Mouse (Mus musculus) adrenal gland, adult (tissue): ENCODE results near the gene Smad3.

ENCODE experiments used
- DNase-seq, 2 experiments: peaks; one replicate each; pipeline ENCODE4 v3.0.0; 2022 to 2023; ENCODE audit warnings: low spot score in 1 of 2; ENCODE audit not compliant: inconsistent age in 2 of 2

Smad3 gene

DNA sequence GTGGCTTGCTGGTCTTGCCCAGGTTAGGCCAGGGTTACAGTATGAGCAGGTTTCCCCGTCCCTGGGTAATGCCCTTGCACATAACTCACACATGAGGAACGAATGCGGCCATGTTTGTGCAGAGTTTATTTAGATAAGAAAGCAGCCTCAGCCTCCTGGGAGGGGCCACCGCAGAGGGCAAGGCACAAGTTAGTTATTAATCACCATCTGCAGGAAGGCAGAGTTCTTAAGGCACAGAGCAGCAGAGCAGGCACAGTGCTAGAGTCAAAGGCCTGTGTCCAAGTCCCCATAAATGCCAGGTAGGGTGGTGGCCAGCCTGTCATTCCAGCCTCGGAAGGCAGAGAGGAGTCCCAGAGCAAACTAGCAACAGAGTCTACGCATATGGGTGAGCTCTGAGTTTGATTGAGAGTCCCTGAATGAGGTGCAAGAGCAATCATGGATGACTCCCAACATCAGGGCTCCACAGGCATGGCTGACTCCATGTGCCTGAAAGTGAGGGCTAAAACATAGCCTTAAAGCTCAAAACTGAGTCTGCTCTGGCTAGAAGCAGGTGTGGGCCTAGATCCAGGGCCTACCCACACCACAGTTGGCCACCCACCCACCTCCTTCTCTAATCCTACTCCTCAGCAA, 17.2 kb upstream of the Smad3 start:
- DNase-seq, result no peak

DNA sequence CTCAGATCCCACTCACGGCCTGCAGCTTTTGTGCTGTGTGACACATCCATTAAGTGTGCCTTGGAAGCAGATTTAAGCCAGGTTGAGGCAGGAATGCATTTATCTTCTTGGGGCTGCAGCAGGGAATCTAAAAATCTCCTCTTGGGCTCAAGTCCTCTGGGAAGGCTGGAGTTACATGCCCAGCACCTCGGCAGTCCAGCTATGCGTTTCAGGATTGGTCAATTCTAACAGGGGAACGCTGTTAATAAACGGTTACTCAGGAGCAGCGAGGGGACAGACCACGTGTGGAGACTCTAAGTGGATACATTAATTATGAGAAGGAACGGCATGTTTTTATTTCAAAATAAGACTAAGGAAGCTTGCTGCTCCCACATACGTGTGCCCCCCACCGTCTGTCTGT, 14.7 kb upstream of the Smad3 start:
- DNase-seq, result peak in 1 of 2 experiments; percentile 19

DNA sequence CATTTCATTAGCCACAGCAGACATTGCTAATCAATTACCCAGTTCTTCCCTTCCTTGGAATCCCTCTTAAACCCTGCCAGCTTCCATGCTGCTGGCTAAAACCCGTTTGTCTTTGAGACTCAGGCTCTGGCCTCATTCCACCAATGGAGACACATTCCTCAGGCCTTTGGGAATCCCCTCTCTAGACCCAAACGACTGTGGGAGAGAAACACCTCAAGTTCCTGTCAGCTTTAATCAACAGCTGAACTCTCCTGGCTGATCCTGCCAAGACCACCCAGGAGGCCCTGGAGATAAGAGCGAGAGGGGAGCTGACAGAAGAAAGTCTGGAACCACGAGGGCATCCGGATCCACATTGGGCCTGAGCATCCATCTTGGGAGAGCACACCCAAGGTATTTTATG, 13.9 kb upstream of the Smad3 start:
- peak in 1 of 2 experiments; percentile 17 for DNase-seq

DNA sequence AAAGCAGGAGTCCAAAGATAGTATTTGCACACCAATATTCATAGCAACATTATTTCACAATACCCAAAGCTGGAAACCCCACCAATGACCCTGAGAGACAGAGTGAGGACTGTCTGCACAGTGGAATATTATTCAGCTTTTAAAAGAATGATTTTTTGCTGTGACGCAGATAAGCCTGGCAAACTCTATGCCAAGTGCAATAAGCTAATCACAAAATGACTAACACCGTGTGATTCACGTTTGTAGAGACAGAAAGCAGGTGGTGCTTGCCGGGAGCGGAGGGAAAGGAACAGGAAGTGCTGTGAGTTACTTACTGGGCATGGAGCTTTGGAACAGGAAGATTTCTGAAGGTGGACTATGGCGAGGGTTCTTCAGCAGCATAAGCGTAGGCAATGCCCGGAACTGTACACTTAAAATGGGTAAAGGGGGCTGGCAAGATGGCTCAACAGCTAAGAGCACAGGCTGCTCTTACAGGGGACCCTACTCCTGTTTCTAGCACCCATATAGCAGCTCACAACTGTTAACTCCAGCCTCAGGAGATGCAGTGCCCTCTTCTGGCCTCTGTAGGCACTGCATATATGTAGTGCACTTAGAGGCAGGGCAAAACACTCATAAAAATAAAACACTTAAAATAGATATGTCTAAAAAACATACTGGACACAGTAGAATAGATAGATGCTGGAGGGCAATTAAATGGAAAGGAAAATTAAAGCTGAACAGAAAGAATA, 3.7 kb upstream of the Smad3 start:
- DNase-seq, result peak; percentile 59 to 72

DNA sequence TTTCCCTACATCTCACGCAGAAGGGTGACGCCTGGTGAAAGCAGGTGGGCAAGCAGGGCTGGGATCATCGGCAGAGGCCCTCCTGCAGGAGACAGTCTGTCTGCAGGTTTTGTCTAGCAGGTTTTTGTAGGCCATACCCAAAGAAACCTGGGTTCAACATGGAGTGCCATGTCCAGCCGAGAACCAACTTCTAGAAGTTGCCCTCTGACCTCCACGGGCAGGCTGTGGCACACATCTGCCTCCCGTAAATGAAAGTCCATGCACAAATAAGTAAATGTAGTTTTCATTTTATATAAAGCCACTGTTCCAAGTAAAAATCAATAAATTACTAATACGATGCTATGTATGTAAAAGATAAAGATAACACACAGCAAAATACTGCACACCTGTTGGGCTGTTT, 3.0 kb upstream of the Smad3 start:
- peak in 1 of 2 experiments; percentile 22 for DNase-seq

DNA sequence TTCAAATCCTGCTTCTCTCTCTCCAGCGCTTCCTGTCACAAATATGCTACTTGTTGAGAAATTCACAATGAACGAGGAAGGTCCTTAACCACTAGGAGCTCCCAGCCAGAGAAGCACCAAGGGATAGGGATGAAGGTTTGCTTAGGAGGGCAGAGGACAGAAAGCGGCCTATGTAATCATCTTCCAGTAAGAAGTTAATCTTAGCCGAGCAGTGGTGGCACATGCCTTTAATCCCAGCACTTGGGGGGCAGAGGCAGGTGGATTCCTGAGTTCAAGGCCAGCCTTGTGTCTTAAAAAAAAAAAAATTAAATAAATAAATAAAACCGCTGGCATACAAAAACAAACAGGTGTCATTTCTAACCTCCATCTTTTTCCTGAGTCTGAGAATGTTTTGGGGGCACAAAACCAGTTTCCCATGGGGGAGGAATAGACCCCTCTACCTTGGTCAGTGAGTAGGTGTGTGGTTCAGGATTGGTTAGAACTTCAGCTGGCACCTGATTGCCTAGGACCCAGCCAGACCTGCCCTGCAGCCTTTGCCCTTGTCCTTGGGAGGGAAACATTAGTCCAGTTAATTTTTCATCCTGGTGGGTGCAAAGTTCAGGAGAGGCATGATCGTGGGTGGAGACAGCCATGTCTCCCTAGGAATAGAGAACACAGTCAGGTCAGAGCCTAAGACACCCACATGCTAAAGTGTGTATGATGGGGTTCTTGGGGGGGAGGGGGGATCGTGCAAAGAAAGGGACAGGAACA, 2.4 kb upstream of the Smad3 start:
- peak in 1 of 2 experiments; percentile 28 for DNase-seq

DNA sequence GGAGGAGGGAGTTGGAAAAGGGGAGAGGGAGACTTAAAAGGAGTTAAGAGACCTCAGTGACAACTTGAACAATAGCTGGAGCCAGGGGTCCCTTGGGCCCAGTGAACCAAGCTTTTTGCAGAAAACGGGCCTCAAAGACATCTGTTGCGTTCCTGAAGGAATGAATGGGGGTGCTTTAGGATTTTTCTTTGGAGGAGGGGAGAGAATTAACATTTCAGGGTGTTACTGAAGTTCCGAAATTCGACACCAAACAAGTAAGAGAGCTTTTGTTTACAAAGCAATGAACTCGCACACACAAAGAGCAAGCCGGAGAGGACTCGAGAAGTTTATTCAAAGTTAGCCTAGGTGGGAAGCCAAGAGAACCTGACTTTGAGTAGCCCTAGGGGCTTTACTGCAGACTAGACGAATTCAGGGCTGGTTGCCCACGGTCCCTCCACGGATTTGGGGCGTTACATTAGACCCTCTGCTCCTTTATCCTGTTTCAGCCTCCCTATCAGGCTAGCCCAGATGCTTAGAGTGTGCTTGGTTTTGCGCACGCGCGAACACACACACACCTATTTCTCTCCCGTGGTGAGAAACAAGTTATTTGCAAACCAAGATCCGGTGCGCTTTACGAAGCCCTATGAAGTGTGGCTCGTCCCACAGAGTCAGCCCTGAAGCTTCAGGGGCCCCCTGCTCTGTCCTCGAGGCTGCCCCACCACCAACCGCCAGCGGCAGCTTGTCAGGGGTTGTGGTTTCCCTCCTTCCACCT, 1.0 kb upstream of the Smad3 start:
- DNase-seq, result peak; percentile 43 to 75

DNA sequence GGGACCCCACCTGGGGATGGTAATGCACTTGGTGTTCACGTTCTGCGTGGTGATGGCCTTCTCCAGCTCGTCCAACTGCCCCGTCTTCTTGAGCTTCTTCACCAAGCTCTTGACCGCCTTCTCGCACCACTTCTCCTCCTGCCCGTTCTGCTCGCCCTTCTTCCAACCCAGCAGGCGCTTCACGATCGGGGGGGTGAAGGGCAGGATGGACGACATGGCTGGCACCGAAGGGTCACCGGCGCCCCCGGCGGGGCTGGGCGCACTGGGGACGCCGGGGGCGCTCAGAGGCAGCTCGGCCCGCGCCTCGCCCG, 377 bp downstream of the Smad3 start:
- DNase-seq, result no peak

DNA sequence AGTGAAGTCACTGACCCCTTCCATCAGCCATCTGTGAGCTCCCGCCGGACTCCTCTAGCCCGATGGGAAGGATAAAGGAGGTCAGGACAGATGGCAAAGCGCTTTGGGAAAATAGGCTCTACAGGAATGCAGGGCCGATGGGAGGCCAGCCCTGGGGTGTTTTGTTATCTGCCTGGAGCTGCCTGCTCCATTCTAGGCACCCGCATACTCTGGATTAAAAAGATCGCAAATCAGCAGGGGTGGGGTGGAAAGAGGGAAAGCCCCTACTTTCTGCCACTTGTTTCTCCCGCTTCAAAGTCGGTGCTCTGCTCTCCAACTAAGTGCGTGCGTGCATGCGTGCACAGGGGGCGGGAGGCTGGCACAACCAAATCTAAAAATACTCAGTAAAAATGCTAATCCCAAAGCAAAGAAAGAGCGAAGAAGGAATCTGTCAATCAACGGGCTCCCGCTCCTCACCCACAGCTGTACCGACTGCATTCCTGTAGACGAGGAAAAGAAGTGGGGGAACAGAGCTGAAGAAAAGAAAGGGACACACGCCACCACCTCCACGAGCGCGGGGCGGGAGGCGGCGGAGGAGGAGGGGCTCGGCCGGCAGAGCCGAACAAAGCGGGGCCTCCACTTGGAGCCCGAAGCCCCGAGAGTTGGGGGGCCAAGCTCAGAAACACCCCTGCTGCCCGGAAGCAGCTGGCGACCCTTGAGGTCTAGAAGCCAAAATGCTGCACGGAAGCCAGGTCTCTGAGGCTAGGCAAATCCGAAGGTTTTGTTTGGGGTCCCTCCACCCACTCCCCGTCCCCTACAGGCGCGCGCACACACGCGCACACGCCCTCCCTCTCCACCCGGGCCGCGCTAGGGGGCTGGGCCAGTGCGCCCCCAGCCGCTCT, 973 bp downstream of the Smad3 start:
- DNase-seq, result peak; percentile 59 to 85

DNA sequence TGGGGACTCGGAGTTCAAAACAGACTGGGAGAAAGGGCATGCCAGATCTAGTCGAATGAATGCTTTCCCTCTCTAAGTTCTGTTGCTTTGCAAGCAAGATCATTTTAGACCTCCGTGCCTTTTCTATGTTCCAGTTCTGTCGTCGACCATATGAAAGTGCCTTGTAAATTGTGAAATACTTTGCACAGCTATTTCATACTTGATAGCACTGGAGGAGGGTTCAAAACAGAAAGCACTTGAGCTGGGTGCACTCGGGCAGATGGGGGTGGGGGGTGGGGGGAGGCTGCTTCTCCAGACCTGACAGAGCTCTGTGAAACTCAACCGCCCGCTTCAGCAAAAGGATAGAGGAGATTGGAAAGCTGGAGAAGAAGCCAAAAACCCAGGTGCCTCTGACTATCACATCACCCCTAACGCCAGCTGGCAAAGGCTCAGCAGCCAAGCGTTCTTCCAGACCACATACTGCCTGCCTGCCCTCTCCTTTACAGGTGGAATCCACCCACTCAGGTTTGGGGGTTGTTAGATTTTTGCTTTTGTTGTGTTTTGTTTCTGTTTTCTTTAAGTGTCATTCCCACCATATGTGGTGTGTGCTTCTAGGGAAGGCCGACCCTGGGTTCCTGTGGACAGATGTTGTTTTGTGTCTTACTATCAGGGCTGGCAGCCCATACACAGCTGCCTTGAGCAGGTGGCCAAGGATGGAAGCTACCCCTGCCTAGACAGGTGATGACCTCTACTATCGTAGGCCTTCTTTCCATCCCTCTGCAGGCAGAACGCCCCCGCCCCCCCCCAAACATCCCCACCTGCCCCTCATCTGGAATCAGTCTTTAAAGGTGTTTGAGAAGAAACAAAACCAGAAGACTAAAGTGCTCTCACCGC, 1.9 kb downstream of the Smad3 start:
- DNase-seq, result peak in 1 of 2 experiments; percentile 56

DNA sequence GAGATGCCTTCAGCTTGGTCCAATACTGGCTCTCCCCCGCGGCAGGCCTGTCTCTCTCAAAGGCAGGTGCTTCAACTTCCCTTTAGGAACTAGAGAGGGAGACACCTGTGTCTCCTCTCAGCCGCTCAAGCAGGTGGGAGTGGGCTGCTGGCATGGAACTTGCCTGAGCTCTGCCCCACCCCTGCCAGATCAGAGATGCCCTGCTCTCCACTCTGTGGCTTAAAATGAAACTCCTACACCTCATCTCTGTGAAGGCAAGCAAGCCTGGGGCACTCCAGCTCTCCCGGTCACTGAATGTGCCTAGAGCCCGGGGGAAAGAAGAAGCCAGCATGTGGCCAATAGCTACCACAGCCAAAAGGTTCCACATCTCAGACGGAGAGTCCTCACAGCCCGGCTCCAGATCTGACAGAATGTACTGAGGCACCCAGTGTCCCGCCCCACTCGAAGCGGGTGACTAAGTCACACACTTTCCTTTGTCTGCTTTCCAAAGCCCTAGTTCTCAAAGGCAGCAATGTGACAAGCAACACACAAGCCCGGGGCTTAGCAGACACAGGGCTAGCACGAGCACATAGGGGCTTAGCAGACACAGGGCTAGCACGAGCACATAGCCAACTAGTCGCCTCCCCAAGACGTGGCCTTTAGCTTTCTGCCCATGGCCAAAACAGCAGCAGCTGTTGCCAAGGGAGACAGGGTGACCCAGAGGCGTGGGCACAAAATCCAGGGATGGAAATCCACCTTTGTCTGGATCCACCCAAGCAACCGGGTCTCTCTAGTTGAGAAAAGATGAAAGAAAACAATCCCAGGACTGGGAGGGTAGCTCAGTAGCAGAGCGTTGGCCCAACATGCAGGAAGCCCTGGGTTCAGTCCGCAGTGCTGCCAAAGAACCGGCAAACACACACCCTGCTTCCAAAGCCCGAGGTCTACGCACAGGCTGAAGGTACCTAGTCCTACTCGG, 3.0 kb downstream of the Smad3 start:
- peak; percentile 60 to 85 for DNase-seq

DNA sequence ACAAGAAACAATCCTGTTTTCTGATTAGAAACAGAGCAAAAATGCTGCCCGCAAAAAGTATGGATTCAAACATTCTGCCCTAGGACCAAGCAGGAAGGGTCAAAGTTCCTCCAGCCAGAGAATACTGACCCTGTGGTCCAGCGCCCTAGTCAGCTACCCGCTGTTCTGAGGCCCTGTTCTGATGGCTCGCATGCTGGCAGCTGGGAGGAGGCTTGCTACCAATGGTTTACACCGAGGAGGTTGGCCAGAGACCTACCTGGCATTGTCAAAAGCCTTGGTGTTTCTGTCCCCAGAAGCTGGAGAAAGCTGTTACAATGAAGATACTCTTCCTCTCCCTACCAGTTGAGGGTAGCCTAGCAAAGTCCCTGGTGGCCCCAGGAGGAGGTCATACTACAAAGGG, 3.8 kb downstream of the Smad3 start:
- peak in 1 of 2 experiments; percentile 35 for DNase-seq

DNA sequence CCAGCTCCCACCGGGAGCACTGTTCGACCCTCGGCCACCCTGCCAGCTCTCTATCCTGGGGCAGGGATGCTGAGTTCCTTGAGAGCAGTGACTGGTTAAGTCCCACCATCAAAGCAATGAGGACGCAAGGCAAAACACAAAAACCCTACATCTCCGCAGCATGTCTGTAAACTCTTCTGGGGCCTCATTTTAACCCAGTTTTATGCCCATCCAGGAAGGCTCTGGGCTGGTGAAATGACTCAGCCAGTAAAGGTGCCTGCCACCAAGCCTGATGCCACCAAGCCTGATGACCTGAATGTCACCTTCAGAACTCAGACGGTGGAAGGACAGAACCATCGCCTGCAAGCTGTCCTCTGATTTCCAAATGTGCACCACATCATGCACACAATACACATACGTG, 4.4 kb downstream of the Smad3 start:
- DNase-seq, result no peak

DNA sequence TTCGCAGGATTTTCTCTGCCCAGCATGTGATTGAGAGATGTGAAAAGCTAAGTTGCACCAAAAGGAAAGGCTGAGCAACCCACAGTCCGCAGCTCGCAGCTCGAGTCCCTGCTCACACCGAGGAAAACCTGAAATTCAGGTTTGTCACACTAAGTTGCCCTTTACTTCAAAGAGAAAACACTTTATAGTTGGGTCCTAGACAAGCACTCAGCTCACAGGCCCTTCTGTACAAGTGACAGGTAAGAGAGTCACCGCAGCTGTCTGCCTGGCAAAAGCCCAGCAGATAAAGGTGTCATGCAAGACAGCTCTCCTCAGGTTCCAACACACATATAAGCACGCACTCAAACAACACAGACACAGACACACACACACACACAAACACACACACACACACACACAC, 5.2 kb downstream of the Smad3 start:
- peak in 1 of 2 experiments; percentile 15 for DNase-seq

DNA sequence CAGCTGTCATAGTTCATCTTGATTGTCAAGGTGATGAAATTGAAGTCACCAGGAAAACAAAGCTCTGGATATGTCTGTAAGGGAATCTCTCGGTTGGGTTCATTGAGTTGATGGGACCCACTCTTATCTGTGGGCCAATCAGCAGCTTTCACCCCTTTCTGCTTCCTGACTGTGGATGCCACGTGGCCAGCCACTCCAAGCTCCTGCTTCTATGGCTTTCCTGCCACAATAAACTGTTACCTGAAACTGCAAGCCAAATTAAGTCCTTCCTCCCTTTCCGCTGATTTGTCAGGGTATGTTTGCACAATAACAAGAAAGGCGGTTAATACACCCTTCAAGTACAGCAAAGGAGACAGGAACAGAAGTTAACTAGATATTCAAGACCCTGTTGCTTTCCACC, 6.5 kb downstream of the Smad3 start:
- peak in 1 of 2 experiments; percentile 21 for DNase-seq

DNA sequence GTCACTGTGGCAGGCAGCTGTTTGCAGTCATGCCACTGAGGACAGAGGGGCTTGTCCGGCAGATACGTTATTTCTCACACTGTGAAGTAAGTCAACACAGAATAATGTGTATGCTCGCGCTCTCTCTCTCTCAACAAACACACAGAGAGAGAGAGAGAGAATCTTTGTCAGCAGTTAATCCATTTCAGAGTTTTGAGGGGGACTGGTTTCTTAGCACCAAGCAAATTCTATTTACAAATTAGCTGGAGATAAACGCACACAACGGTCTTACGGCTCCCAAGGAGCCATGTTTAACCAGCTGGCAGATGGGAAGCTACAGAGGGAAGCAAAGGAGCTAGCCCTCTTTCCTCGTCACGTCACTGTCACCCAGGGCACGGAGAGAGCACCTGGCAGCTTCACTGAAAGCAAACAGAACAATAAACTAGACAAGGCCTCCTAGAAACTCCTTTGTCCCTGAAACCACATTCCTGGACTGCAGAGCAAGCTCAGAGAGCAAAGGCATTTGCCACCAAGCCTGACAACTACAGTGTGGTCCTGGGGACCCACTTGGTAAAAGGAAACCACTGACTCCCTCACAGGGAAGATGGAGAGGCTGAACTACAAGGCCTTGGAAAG, 7.3 kb downstream of the Smad3 start:
- no peak for DNase-seq

DNA sequence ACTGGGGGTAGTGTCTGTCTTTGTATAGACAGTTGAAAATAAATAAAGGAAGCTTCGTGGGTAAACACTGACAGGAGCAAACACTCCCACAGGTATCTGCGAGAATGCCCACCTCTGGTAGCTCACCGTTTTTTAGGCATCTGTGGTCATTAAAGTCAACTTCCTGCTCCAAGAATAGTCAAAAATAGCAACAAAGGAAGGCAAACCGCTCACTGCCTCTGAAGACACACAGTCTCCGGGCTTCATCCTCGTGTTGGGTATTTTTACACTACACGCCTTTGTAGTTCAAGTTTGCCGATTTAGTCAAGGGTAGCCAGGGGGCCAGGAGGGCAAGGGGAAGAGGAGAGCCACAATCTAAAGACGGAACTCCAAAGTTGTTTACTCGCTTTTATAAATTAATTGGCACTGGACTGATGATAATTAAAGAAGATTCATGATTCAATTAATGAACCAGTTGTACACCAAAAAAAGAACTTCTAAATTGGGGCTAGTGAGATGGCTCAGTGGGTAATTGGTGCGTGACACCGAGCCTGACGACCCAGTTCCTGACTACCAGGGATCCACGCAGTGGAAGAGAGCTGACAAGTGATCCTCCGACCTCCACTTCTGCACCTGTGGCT, 8.4 kb downstream of the Smad3 start:
- peak in 1 of 2 experiments; percentile 59 for DNase-seq
